Mouse (Mus musculus) cerebellum, postnatal 25 days (tissue): ENCODE measurements around the gene Olfr205.
"Not testable (repeated sequence)": the region's sequence is repeated elsewhere in the genome, so short reads cannot be mapped to it uniquely, and the experiment has no call there.

Experiments used
- DNase-seq, 2 experiments: peaks; one replicate each; pipeline ENCODE4 v3.0.0; 2021; ENCODE audit warnings: mixed read lengths in 2 of 2

Gene Olfr205

GRCm38 (mm10) chr16:59331038-59331437 is at the start of gene Olfr205:
Gene Olfr205 (minus strand): TSS chr16:59331138.
- no peak for DNase-seq

- no peak for DNase-seq
Measured at GRCm38 (mm10) chr16:59363893-59364292, 33.0 kb upstream of the Olfr205 start, which contains the start of gene Olfr209. Gene Olfr209 (minus strand): TSS chr16:59363993.

- no peak for DNase-seq
Measured at GRCm38 (mm10) chr16:59349146-59349545, 18.2 kb upstream of the Olfr205 start, which contains the start of gene Olfr206. Gene Olfr206 (minus strand): TSS chr16:59349246.

GRCm38 (mm10) chr16:59323262-59323661 is 7.7 kb downstream of the Olfr205 start:
- DNase-seq: not testable (repeated sequence)

- no peak for DNase-seq
Measured at GRCm38 (mm10) chr16:59318148-59318547, 12.8 kb downstream of the Olfr205 start, which contains the start of gene Olfr204. Gene Olfr204 (minus strand): TSS chr16:59318248.

GRCm38 (mm10) chr16:59298581-59298980 is 32.4 kb downstream of the Olfr205 start, which contains the start of gene Olfr203:
Gene Olfr203 (plus strand): TSS chr16:59298881.
- DNase-seq: no peak

- DNase-seq: not testable (repeated sequence)
Measured at GRCm38 (mm10) chr16:59287576-59287975, 43.4 kb downstream of the Olfr205 start.

- no peak for DNase-seq
Measured at GRCm38 (mm10) chr16:59286693-59287092, 44.2 kb downstream of the Olfr205 start, which contains the start of gene Olfr202. Gene Olfr202 (minus strand): TSS chr16:59286793.

- DNase-seq: no peak
Measured at GRCm38 (mm10) chr16:59283476-59283875, 47.5 kb downstream of the Olfr205 start.

GRCm38 (mm10) chr16:59280542-59280941 is 50.4 kb downstream of the Olfr205 start:
- no peak for DNase-seq
